Mouse (Mus musculus): ENCODE results near the gene Fkbp1b. TPM values are rescaled to one million over a fixed set of nuclear protein-coding genes. Genes with fewer than 3 reads are reported as not detected.
"Not testable (repeated sequence)": the region's sequence is repeated elsewhere in the genome, so short reads cannot be mapped to it uniquely, and the experiment has no call there.

Gene Fkbp1b
- 12.6 and 14.0 TPM in 2 replicates for polyA plus RNA-seq (2015; fragmentation: Nextera tagmentation; extraction: Ambion mirVana)

DNA sequence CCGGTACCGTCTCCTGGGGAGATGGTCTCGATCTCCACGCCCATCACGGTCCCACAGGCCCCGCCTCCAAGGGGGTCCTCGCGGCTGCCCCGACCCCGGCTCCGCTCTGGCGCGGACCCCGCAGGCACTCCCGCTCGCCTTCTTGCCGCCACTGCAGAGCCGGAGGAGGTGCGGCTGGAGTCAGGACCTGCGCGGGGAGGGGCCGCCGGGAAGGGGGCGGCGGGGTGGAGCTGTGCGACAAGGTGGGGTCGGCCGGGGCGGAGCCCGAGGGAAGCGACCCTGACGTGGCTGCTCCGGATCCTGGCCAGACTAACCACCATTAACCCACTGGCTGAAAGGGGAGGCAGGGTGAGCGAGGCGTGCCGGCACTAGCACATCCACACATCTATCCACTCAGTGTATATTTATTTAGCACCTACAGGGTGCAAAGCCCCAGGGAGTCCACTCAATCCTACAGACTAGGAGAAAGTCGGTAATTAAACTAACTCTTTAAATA lies at the start of gene Fkbp1b:
Gene Fkbp1b (minus strand): TSS at position 200 of the 496 bp plus-strand sequence.
- Histone ChIP-seq H3K36me3 (no peaks in the 10 kb centered on the region), H3K27me3 (peaks cover 6% of the 10 kb centered on the region), H3K4me3 (peak within 1 kb of the TSS; percentile 78), H3K27ac (peak within 1 kb of the TSS; percentile 28; the same call in 1 of the 2 replicates), H3K4me2 (peak within 1 kb of the TSS; percentile 91), H3K9me3 (no peaks in the 10 kb centered on the region), H3K9ac (peak within 1 kb of the TSS; percentile 76), H3K4me1 (peaks cover 24% of the 10 kb centered on the region)
- ATAC-seq (ENCODE audit: insufficient number of reproducible peaks, insufficient read depth, low FRiP score, low TSS enrichment, low read depth) = 0 out of 2 replicates have a peak, but pooled peaks have one; percentile 57
- under 1% methylated on average over 36 of the region's 37 CpGs for WGBS

DNA sequence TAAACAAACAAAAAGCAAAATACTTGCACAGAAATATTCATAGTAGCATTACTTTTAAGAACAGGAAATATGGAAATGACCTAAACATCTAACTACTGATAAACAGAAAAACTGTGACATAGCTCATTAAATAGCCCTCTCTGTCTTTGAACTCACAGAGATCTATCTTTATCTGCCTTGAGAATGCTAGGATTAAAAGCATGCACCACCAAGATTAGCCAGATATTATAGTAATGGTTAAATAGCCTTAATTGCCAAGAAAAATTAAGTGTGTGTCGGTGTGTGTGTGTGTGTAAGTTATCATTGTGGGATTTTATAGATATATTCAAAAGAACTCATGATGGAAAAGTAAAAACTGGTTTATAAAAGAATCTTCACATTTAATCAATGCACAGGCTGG lies 48.5 kb upstream of the Fkbp1b start:
- H3K27me3 ChIP-seq = no peaks in the 10 kb centered on the region
- 0 out of 2 replicates have a peak, but pooled peaks cover 9% of the 10 kb centered on the region for H3K36me3 ChIP-seq
- no peak overlapping the region for H3K4me3 ChIP-seq
- no peak overlapping the region for H3K27ac ChIP-seq
- WGBS = 84% methylated on average over 1 of the region's 1 CpGs
- H3K4me1 ChIP-seq = no peaks in the 10 kb centered on the region
- no peaks in the 10 kb centered on the region for H3K9me3 ChIP-seq
- H3K4me2 ChIP-seq = no peak overlapping the region
- H3K9ac ChIP-seq = no peak overlapping the region
- no peak for ATAC-seq (ENCODE audit: insufficient number of reproducible peaks, insufficient read depth, low FRiP score, low TSS enrichment, low read depth)

DNA sequence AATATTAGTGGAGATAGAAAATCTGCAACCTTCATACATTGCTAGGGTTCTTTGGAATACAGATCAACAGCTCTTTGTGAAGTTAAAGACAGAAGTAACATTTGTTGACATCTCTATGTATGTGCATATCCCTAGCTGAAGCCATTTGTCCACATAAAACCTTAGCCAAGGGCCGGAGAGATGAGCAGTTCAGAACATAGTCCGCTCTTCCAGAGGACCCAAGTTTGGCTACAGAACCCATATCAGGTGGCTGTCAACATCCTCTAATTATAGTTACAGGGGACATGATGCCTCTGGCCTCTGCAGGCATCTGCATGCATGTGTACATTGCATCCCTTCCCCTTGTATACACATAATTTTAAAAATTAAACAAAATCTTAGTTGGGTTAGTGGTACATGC lies 47.9 kb upstream of the Fkbp1b start:
- Histone ChIP-seq H3K36me3 (0 out of 2 replicates have a peak, but pooled peaks cover 9% of the 10 kb centered on the region), H3K9me3 (no peaks in the 10 kb centered on the region), H3K27me3 (no peaks in the 10 kb centered on the region), H3K4me2 (no peak overlapping the region), H3K9ac (no peak overlapping the region), H3K4me3 (no peak overlapping the region), H3K4me1 (no peaks in the 10 kb centered on the region), H3K27ac (no peak overlapping the region)
- ATAC-seq (ENCODE audit: insufficient number of reproducible peaks, insufficient read depth, low FRiP score, low TSS enrichment, low read depth) = no peak
- 92% methylated on average over 2 of the region's 2 CpGs for WGBS

DNA sequence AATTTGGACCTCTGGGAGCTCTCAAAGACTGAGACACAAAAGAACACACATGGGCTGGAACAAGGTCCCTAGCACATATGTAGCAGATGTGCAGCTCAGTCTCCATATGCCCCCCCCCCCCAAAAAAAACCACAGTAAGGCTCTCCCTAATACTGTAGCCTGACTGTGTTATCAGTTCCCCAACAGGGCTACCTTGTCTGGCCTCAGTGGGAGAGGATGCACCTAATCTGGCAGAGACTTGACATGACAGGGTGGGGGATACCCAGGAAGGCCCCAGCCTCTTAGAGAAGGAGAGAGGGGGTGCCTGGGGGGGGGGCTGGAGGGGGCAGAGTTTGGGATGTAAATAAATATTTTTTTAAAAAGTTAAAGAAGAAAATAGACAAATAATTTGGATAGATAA lies 47.3 kb upstream of the Fkbp1b start:
- no peaks in the 10 kb centered on the region for H3K27me3 ChIP-seq
- H3K4me2 ChIP-seq = no peak overlapping the region
- no peak for ATAC-seq (ENCODE audit: insufficient number of reproducible peaks, insufficient read depth, low FRiP score, low TSS enrichment, low read depth)
- H3K4me1 ChIP-seq = no peaks in the 10 kb centered on the region
- H3K36me3 ChIP-seq = 0 out of 2 replicates have a peak, but pooled peaks cover 9% of the 10 kb centered on the region
- H3K9me3 ChIP-seq = no peaks in the 10 kb centered on the region
- no peak overlapping the region for H3K4me3 ChIP-seq
- H3K9ac ChIP-seq = no peak overlapping the region
- no peak overlapping the region for H3K27ac ChIP-seq

DNA sequence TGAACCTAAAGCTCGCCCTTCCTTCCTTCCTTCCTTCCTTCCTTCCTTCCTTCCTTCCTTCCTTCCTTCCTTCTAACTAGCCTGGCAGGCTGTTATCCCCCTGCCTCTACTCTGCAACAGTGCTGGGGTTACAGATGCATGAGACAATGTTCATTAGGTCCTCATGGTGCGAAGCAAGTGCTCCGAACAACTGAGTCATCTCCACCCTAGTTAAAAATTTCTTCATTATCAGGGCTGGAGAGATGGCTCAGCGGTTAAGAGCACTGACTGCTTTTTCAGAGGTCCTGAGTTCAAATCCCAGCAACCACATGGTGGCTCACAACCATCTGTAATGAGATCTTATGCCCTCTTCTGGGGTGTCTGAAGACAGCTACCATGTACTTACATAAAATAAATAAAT lies 45.2 kb upstream of the Fkbp1b start:
- H3K9ac ChIP-seq; H3K9me3 ChIP-seq; H3K4me1 ChIP-seq; H3K4me2 ChIP-seq; ATAC-seq (ENCODE audit: insufficient number of reproducible peaks, insufficient read depth, low FRiP score, low TSS enrichment, low read depth); H3K27ac ChIP-seq; H3K27me3 ChIP-seq; H3K4me3 ChIP-seq: not testable (repeated sequence)
- WGBS = 93% methylated on average over 4 of the region's 4 CpGs
- H3K36me3 ChIP-seq = peaks cover 20% of the 10 kb centered on the region

DNA sequence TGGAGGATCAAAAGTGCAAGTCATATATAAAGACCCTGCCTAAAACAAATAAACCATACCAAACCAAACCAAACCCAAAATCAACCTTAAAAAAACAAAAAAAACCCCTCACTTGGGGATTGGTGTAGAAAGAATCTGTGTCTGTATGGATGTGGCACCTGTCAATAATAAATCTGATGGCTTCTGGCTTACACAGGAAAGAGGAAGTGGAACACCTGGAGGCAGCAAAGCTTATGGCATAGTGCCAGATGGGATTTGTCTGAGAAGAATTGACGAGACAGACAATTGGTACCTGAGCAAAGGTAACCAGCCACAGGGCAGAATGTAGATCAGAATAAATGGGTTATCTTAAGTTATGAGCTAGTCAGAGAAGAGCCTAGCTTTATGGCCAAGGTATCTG lies 43.7 kb upstream of the Fkbp1b start:
- H3K4me1 ChIP-seq = no peaks in the 10 kb centered on the region
- H3K4me2 ChIP-seq = no peak overlapping the region
- no peak overlapping the region for H3K4me3 ChIP-seq
- no peaks in the 10 kb centered on the region for H3K9me3 ChIP-seq
- no peak for ATAC-seq (ENCODE audit: insufficient number of reproducible peaks, insufficient read depth, low FRiP score, low TSS enrichment, low read depth)
- H3K9ac ChIP-seq = no peak overlapping the region
- WGBS = 62% methylated on average over 1 of the region's 1 CpGs
- H3K27me3 ChIP-seq = no peaks in the 10 kb centered on the region
- no peak overlapping the region for H3K27ac ChIP-seq
- peaks cover 20% of the 10 kb centered on the region for H3K36me3 ChIP-seq

DNA sequence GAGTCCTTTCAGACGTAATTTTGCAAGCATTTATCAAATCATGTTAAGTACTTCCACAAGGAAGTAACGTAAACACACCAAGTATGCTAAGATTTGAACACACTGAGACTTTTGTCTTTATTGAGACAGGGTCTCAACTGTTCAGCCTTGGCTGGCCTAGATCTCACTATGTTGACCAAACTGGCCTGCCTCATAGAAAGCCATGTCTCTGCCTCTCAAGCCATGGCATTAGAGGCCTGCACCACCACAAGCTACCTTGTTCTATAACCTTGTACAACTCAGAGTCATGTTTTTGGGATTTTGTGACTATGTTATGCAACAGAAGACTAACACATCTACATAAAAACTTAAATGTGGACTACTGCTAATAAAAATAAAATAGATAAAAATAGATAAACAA lies 40.7 kb upstream of the Fkbp1b start:
- H3K27ac ChIP-seq = no peak overlapping the region
- no peak for ATAC-seq (ENCODE audit: insufficient number of reproducible peaks, insufficient read depth, low FRiP score, low TSS enrichment, low read depth)
- no peak overlapping the region for H3K9ac ChIP-seq
- H3K4me1 ChIP-seq = no peaks in the 10 kb centered on the region
- H3K9me3 ChIP-seq = no peaks in the 10 kb centered on the region
- peaks cover 29% of the 10 kb centered on the region for H3K36me3 ChIP-seq
- WGBS = 75% methylated on average over 2 of the region's 2 CpGs
- H3K4me2 ChIP-seq = no peak overlapping the region
- no peak overlapping the region for H3K4me3 ChIP-seq
- H3K27me3 ChIP-seq = no peaks in the 10 kb centered on the region

DNA sequence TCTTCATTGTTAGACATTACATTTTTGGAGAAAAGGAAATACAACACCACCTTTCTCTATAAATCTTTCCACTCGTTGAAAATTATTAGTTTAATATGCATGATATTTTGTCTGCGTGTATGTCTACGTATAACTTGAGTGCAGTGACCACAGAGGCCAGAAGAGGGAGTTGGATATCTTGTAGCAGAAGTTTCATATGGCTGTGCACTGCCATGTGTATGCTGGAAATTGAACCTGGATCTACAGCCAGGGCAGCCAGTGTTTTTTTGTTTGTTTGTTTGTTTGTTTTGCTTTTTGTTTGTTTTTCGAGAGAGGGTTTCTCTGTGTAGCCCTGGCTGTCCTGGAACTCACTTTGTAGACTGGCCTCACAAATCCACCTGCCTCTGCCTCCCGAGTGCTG lies 37.7 kb upstream of the Fkbp1b start:
- 91% methylated on average over 5 of the region's 5 CpGs for WGBS

DNA sequence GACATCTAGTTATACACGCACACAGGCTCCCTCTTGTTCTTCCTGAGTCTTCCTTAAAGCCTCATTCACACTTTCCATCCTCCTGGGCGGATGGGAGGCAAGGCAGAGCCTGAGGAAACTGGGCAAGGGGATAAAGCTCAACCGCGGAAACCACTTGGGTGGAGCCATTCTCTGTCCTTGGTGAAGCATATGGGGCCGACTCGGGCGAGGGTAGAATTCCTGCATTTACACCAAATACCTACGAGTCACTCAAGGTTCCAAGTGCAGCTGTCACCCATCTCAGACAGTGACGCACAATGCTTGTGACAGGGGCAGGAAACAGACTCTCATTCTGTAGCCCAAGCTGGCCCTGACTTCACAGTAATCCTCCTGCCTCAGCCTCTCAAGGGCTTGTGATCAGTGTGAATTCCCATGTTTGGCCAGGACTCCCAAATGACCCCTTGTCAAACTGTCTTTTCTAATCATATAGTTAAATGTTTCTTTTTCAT lies 36.9 kb upstream of the Fkbp1b start:
- Histone ChIP-seq H3K4me2 (no peak overlapping the region), H3K9ac (no peak overlapping the region), H3K36me3 (peaks cover 29% of the 10 kb centered on the region), H3K4me1 (peaks cover 11% of the 10 kb centered on the region), H3K9me3 (no peaks in the 10 kb centered on the region), H3K27me3 (0 out of 2 replicates have a peak, but pooled peaks cover 5% of the 10 kb centered on the region), H3K27ac (no peak overlapping the region), H3K4me3 (no peak overlapping the region)
- 72% methylated on average over 9 of the region's 9 CpGs for WGBS
- ATAC-seq (ENCODE audit: insufficient number of reproducible peaks, insufficient read depth, low FRiP score, low TSS enrichment, low read depth) = no peak

More for the DNA sequence above, 37.7 kb upstream of the Fkbp1b start:
- no peaks in the 10 kb centered on the region for H3K27me3 ChIP-seq
- peaks cover 6% of the 10 kb centered on the region for H3K4me1 ChIP-seq
- no peak overlapping the region for H3K27ac ChIP-seq
- H3K9ac ChIP-seq = no peak overlapping the region
- no peaks in the 10 kb centered on the region for H3K9me3 ChIP-seq
- no peak overlapping the region for H3K4me2 ChIP-seq
- no peak overlapping the region for H3K4me3 ChIP-seq
- ATAC-seq (ENCODE audit: insufficient number of reproducible peaks, insufficient read depth, low FRiP score, low TSS enrichment, low read depth) = no peak
- peaks cover 29% of the 10 kb centered on the region for H3K36me3 ChIP-seq

DNA sequence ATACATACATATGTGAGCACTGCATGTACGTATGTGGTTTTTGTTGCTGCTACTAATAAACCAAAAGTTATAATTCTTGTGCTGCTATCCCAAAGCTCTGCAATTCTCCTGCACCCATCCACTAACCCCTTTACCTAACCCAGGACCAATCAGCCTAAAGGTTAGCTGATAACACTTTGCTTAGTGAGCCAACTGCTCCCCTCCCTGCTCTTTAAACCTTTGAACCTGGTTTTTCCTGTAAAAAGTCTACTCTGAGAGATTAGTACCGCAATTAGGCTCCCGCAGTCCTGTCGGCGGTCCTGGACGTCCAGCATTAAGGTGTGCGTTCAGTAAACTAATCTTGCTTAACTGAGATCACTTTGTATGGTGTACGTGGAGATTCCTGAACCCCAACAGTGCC lies 34.2 kb upstream of the Fkbp1b start:
- Histone ChIP-seq H3K36me3 (peaks cover 9% of the 10 kb centered on the region), H3K4me1 (peaks cover 11% of the 10 kb centered on the region), H3K4me3 (no peak overlapping the region), H3K9me3 (no peaks in the 10 kb centered on the region), H3K4me2 (no peak overlapping the region), H3K27ac (no peak overlapping the region), H3K27me3 (0 out of 2 replicates have a peak, but pooled peaks cover 6% of the 10 kb centered on the region), H3K9ac (no peak overlapping the region)
- 77% methylated on average over 8 of the region's 8 CpGs for WGBS
- no peak for ATAC-seq (ENCODE audit: insufficient number of reproducible peaks, insufficient read depth, low FRiP score, low TSS enrichment, low read depth)

DNA sequence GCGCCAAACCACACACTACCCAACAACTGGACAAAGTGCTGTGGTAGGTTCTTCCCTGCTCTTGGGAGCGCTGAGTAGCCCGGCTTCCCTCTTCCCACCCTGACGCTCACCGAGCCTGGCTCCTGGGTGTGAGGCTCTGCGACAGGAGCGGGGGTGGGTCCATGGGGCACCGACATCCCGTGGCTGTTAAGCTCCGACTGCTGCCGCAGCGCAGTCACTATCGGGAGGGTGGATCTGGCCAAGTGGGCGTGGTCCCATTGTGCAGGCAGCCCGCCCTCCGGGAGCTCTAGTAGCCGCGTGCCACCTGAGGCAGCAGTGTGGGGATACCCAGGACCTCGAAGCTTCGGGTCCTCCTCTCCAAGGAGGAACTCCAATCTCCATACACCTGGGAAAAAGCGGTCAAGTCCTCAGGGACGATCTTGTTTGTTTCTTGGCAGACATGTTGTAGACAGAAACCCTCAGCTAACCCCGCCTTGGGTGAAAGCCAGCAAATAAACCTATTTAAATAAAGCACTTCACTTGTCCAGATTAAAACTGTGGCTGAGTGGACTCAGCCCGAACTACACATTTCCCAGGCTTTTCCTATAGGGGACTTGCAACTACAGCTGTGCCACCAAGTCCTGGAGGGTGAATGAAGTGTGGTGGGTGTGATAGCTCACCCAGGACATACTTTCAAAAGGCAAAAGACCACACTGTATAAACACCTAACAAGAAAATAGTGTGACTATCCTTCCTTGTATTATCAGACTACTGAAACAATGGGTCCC lies 33.0 kb upstream of the Fkbp1b start, which contains the start of gene Mfsd2b:
Gene Mfsd2b (minus strand): TSS at position 199 of the 767 bp plus-strand sequence.
- ATAC-seq (ENCODE audit: insufficient number of reproducible peaks, insufficient read depth, low FRiP score, low TSS enrichment, low read depth) = peak; percentile 76
- H3K36me3 ChIP-seq = peaks cover 6% of the 10 kb centered on the region
- WGBS = 5% methylated on average over 24 of the region's 24 CpGs
- H3K4me2 ChIP-seq = peak within 1 kb of the TSS; percentile 88
- H3K9me3 ChIP-seq = no peaks in the 10 kb centered on the region
- no peak within 1 kb of the TSS; the same call in 1 of the 2 replicates for H3K27ac ChIP-seq
- H3K4me1 ChIP-seq = peaks cover 11% of the 10 kb centered on the region
- H3K4me3 ChIP-seq = peak within 1 kb of the TSS; percentile 42
- H3K27me3 ChIP-seq = 0 out of 2 replicates have a peak, but pooled peaks cover 6% of the 10 kb centered on the region
- H3K9ac ChIP-seq = peak within 1 kb of the TSS; percentile 69

DNA sequence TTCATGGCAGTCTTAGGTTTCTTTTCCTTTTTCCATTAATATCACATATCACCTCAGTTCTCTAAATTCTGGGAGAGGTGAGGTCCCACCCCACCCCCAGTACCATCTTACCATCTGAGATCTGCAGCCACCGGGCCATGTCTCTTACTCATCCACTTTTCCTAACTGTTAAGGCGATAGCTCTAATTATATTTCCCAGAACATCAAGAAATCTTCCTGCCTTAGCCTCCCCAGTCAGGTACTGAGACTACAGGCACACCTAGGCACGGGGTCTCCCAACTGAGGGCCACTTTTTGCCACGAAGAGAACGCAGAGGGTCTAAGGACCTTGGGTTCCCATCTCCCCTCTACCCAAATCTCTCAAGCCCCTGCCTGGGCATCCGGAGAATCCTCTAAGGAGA lies 32.1 kb upstream of the Fkbp1b start:
- WGBS = 70% methylated on average over 6 of the region's 6 CpGs
- no peak overlapping the region; the same call in 1 of the 2 replicates for H3K9ac ChIP-seq
- peaks cover 11% of the 10 kb centered on the region for H3K4me1 ChIP-seq
- no peaks in the 10 kb centered on the region for H3K9me3 ChIP-seq
- no peak overlapping the region for H3K27ac ChIP-seq
- H3K4me2 ChIP-seq = peak overlapping the region; percentile 88
- no peak for ATAC-seq (ENCODE audit: insufficient number of reproducible peaks, insufficient read depth, low FRiP score, low TSS enrichment, low read depth)
- peak overlapping the region; percentile 42 for H3K4me3 ChIP-seq
- H3K27me3 ChIP-seq = 0 out of 2 replicates have a peak, but pooled peaks cover 6% of the 10 kb centered on the region
- H3K36me3 ChIP-seq = no peaks in the 10 kb centered on the region
